Mouse (Mus musculus): ENCODE results near the gene Luc7l3. TPM values are rescaled to one million over a fixed set of nuclear protein-coding genes. Genes with fewer than 3 reads are reported as not detected.
"Not testable (repeated sequence)": the region's sequence is repeated elsewhere in the genome, so short reads cannot be mapped to it uniquely, and the experiment has no call there.

Luc7l3 gene
- polyA plus RNA-seq, 1 experiment from 2014 or later, result 74.6 TPM

DNA sequence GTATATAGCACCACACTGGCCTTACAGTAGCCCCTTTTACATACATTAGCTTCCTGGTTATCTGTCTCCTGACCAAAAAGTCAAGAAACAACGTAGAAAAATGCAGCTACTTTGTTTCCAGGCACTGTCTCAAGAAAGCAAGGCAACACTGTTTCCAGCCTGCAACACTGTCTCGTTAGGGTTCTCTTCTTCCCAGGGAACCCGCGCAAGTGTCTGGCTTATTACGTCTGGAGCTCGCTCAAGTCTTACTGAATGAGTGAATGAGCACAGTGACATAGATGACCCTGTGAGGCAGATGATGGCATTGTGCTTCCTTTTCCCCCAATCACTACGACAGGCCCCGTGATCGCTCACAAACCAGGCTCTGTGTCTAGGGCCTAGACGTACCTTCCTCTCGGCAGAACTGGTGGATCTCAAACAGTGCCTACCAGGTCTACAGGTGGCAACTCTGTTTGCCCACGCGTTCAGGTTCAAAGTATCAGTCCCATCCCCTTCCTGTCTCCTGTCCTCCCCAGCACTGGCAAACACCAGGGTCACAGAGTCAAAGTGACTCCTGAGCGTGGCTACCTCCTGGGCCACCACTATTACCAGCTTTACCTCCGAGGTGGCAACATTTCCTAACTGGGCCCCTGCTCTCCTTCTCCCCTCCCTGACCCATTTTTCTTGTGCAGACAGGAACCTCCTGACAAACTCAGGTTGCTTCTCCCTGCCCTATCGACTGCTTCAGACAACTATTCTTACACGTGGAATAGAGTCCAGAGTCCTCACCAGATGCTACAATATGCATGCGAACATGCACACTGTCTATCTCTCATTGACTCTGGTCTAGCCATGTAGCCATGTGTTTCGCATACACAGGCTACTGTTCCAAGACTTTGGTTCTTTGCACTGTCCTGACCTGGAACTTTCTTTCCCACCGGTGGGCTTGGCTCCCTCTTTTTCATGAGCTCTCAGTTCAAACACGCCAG is 48.5 kb downstream of the Luc7l3 start:
- 83% methylated on average over 21 of the region's 21 CpGs for WGBS
- Histone ChIP-seq H3K4me2 (ENCODE audit: low read depth, low read length) (no peak overlapping the region), H3K27me3 (replicated peaks; ENCODE audit: control insufficient read depth, insufficient read depth, low read length) (no peaks in the 10 kb centered on the region), H3K36me3 (ENCODE audit: control insufficient read depth, insufficient read depth, low read length) (no peaks in the 10 kb centered on the region), H3K4me3 (ENCODE audit: low read length) (no peak overlapping the region), H3K9me3 (ENCODE audit: control insufficient read depth, low read length) (no peaks in the 10 kb centered on the region), H3K27ac (ENCODE audit: low read length) (peak overlapping the region; percentile 88; the same call in 1 of the 2 replicates), H3K9ac (ENCODE audit: low read depth, low read length) (no peak overlapping the region), H3K4me1 (ENCODE audit: control insufficient read depth, insufficient read depth, low read length) (peaks cover 4% of the 10 kb centered on the region; the same call in 1 of the 2 replicates)
- ATAC-seq, result no peak

DNA sequence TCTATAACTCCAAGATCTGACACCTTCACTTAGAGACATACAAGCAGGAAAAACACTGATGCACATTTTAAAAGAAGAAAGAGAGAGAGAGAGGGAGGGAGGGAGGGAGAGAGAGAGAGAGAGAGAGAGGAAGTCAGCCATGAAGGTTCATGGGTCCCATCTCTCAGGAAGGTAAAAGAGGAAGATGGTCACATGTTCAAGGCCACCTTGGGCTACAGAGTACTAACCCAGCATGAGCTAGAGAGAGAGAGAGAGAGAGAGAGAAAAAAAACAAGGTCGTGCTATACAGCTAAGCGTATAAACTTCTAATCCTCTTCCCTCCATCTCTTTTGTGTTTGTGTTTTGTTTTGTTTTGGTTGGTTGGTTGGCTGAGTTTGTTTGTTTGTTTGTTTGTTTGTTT is 50.8 kb downstream of the Luc7l3 start:
- ATAC-seq, result no peak

DNA sequence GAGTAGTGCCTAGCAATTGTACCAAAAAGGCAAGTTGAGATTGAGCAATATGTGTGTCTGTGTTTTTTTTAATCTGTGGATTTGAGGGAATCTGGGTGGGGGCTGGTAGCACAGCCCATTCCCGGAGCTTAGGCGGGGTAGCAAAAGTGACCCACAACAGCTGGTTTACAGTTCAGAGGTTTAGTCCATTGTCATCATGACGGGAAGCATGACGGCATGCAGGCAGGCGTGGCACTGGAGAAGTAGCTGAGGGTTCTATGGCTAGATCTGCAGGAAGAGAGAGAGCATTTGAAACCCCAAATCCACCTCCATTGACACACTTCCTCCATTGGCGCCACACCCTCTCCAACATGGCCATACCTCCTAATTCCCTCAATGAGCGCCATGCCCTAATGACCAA is 51.9 kb downstream of the Luc7l3 start:
- Histone ChIP-seq H3K4me2 (ENCODE audit: low read depth, low read length) (no peak overlapping the region), H3K27me3 (replicated peaks; ENCODE audit: control insufficient read depth, insufficient read depth, low read length) (no peaks in the 10 kb centered on the region), H3K4me3 (ENCODE audit: low read length) (no peak overlapping the region), H3K27ac (ENCODE audit: low read length) (no peak overlapping the region), H3K9me3 (ENCODE audit: control insufficient read depth, low read length) (no peaks in the 10 kb centered on the region), H3K4me1 (ENCODE audit: control insufficient read depth, insufficient read depth, low read length) (peaks cover 11% of the 10 kb centered on the region), H3K36me3 (ENCODE audit: control insufficient read depth, insufficient read depth, low read length) (no peaks in the 10 kb centered on the region), H3K9ac (ENCODE audit: low read depth, low read length) (no peak overlapping the region)
- 88% methylated on average over 7 of the region's 7 CpGs for WGBS
- no peak for ATAC-seq

More for the DNA sequence above, 50.8 kb downstream of the Luc7l3 start:
- Histone ChIP-seq H3K4me3 (ENCODE audit: low read length) (no peak overlapping the region), H3K27ac (ENCODE audit: low read length) (no peak overlapping the region), H3K27me3 (replicated peaks; ENCODE audit: control insufficient read depth, insufficient read depth, low read length) (no peaks in the 10 kb centered on the region), H3K4me1 (ENCODE audit: control insufficient read depth, insufficient read depth, low read length) (peaks cover 4% of the 10 kb centered on the region; the same call in 1 of the 2 replicates), H3K36me3 (ENCODE audit: control insufficient read depth, insufficient read depth, low read length) (no peaks in the 10 kb centered on the region), H3K9ac (ENCODE audit: low read depth, low read length) (no peak overlapping the region), H3K9me3 (ENCODE audit: control insufficient read depth, low read length) (no peaks in the 10 kb centered on the region), H3K4me2 (ENCODE audit: low read depth, low read length) (no peak overlapping the region)
- 89% methylated on average over 2 of the region's 2 CpGs for WGBS

DNA sequence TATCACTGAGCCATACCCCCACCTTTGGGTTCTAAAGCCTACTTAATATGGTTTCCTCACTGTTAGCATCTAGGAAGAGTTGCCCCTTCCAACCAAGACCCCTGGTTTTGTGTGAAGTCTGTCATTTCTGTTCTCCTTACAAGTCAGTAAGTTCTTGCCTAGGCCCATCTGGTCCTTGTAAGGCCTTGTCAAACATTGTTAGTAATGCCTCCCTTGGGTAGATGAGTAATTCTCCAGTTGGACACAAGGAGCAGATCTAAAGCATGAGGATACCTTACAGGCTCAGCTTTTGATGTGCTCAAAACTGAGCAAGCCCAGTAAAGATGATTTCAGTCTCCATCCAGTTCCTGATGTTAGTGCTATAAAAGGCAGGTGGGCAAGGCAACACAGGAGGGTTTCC is 53.0 kb downstream of the Luc7l3 start:
- no peaks in the 10 kb centered on the region for H3K27me3 ChIP-seq (replicated peaks; ENCODE audit: control insufficient read depth, insufficient read depth, low read length)
- H3K36me3 ChIP-seq (ENCODE audit: control insufficient read depth, insufficient read depth, low read length), result no peaks in the 10 kb centered on the region
- ATAC-seq, result no peak
- H3K4me2 ChIP-seq (ENCODE audit: low read depth, low read length), result no peak overlapping the region
- no peak overlapping the region for H3K27ac ChIP-seq (ENCODE audit: low read length)
- H3K9ac ChIP-seq (ENCODE audit: low read depth, low read length), result no peak overlapping the region
- H3K4me1 ChIP-seq (ENCODE audit: control insufficient read depth, insufficient read depth, low read length), result peaks cover 9% of the 10 kb centered on the region
- no peaks in the 10 kb centered on the region for H3K9me3 ChIP-seq (ENCODE audit: control insufficient read depth, low read length)
- H3K4me3 ChIP-seq (ENCODE audit: low read length), result no peak overlapping the region

DNA sequence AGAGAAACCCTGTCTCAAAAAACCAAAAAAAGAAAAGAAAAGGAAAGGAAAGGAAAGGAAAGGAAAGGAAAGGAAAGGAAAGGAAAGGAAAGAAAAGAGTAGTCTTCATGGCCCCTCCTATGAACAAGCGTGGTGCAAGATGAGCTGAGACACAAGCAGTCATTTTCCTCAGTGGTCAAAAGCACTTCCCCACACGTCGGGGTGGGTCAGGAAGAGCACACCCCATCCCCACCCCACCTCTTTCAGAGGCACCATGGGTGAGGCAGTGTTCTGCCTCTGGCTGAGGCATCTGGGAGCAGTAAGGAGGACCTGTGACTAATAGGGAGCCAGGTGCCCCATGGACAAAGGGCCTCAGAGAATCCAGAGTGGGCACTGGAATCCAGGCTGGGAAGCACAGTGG is 55.6 kb downstream of the Luc7l3 start:
- not testable (repeated sequence) for H3K4me1 ChIP-seq (ENCODE audit: control insufficient read depth, insufficient read depth, low read length); H3K9me3 ChIP-seq (ENCODE audit: control insufficient read depth, low read length); H3K4me3 ChIP-seq (ENCODE audit: low read length); H3K27me3 ChIP-seq (replicated peaks; ENCODE audit: control insufficient read depth, insufficient read depth, low read length); ATAC-seq; H3K36me3 ChIP-seq (ENCODE audit: control insufficient read depth, insufficient read depth, low read length); H3K27ac ChIP-seq (ENCODE audit: low read length); H3K4me2 ChIP-seq (ENCODE audit: low read depth, low read length); H3K9ac ChIP-seq (ENCODE audit: low read depth, low read length)
- WGBS, result 75% methylated on average over 3 of the region's 3 CpGs

DNA sequence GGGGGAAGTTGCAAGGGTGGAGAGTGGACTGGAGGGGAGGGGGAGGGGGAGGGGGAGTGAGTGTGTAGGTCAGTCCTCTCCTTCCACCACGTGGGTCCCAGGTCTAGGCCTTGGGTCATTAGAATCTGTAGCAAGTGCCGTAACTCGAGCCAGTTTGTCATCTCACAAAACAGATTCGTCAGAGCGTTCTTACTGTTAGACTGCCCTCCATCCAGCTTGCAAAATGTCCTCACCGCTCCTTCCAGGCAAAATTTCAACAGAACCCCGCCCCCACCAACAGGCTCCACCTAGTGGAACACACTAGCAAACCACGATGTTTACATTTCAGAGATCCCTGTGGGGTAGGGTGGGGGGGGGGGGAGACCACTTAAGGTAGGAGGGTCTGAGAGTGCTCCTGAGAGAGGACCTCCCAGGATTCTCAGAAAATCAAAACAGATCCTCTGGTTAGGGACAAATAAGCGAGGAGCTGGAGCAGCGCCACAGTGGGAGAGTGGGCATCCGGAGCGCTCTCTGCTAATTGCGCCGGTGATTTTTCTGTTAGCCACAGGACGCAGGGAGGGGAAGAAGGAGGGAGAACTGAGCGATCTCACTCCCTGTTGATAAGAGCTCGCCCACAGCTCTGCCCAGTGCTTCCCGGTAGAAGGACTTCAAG is 56.5 kb downstream of the Luc7l3 start:
- Histone ChIP-seq H3K4me1 (ENCODE audit: control insufficient read depth, insufficient read depth, low read length) (peaks cover 8% of the 10 kb centered on the region), H3K9ac (ENCODE audit: low read depth, low read length) (peak overlapping the region; percentile 60), H3K4me3 (ENCODE audit: low read length) (peak overlapping the region; percentile 39), H3K4me2 (ENCODE audit: low read depth, low read length) (peak overlapping the region; percentile 70), H3K27ac (ENCODE audit: low read length) (no peak overlapping the region), H3K36me3 (ENCODE audit: control insufficient read depth, insufficient read depth, low read length) (no peaks in the 10 kb centered on the region), H3K27me3 (replicated peaks; ENCODE audit: control insufficient read depth, insufficient read depth, low read length) (no peaks in the 10 kb centered on the region), H3K9me3 (ENCODE audit: control insufficient read depth, low read length) (no peaks in the 10 kb centered on the region)
- ATAC-seq, result peak; percentile 64
- 2% methylated on average over 18 of the region's 18 CpGs for WGBS

DNA sequence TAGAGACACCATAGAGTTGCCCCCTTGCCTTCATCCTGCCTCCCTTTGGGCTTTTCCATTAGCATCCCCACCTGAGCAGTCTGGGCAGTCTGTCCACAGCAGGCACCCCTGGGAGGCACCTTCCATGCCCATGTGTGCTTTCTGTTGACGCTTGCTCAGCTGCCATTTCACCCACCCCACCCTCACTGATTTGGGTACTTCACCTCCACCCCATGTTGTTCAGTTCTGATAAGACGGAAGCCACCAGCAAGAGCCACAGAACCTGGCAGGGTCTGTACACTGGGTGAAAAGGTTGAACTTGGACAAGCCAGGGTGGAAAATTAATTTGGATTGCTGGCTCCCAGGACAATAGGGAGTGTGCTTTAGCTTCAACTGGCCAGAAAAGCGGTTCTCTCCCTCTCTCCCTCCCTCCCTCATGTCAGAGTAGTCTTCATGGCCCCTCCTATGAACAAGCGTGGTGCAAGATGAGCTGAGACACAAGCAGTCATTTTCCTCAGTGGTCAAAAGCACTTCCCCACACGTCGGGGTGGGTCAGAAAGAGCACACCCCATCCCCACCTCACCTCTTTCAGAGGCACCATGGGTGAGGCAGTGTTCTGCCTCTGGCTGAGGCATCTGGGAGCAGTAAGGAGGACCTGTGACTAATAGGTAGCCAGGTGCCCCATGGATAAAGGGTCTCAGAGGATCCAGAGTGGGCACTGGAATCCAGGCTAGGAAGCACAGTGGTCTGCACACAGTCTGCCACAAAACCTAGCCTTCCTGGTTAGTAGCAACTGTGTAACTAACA is 60.0 kb downstream of the Luc7l3 start:
- Histone ChIP-seq H3K36me3 (ENCODE audit: control insufficient read depth, insufficient read depth, low read length) (no peaks in the 10 kb centered on the region), H3K27me3 (replicated peaks; ENCODE audit: control insufficient read depth, insufficient read depth, low read length) (no peaks in the 10 kb centered on the region), H3K9me3 (ENCODE audit: control insufficient read depth, low read length) (no peaks in the 10 kb centered on the region), H3K4me3 (ENCODE audit: low read length) (no peak overlapping the region), H3K9ac (ENCODE audit: low read depth, low read length) (no peak overlapping the region), H3K4me2 (ENCODE audit: low read depth, low read length) (no peak overlapping the region), H3K27ac (ENCODE audit: low read length) (no peak overlapping the region), H3K4me1 (ENCODE audit: control insufficient read depth, insufficient read depth, low read length) (peaks cover 8% of the 10 kb centered on the region)
- peak; percentile 59 for ATAC-seq
- WGBS, result 68% methylated on average over 6 of the region's 6 CpGs

DNA sequence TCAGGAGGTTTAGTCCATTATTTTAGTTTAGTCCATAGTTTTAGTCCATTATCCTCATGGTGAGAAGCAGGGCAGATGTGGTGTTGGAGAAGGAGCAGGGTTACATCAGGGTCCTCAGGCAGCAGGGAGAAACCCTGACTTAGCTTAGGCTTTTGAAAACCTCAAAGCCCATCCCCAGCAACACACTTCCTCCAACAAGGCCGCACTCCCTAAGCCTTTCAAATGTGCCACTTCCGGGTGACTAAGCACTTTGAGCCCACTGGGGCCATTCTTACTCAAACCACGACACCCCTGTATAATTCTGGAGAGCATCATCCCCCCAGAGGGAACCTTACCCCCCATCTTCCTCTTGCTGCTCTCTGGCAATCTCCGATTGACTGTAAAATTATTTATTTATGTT is 62.0 kb downstream of the Luc7l3 start:
- no peak for ATAC-seq
- H3K4me1 ChIP-seq (ENCODE audit: control insufficient read depth, insufficient read depth, low read length), result no peaks in the 10 kb centered on the region; the same call in 1 of the 2 replicates
- no peak overlapping the region for H3K4me3 ChIP-seq (ENCODE audit: low read length)
- H3K27ac ChIP-seq (ENCODE audit: low read length), result no peak overlapping the region
- H3K36me3 ChIP-seq (ENCODE audit: control insufficient read depth, insufficient read depth, low read length), result no peaks in the 10 kb centered on the region
- no peak overlapping the region for H3K9ac ChIP-seq (ENCODE audit: low read depth, low read length)
- no peaks in the 10 kb centered on the region for H3K9me3 ChIP-seq (ENCODE audit: control insufficient read depth, low read length)
- no peak overlapping the region for H3K4me2 ChIP-seq (ENCODE audit: low read depth, low read length)
- no peaks in the 10 kb centered on the region for H3K27me3 ChIP-seq (replicated peaks; ENCODE audit: control insufficient read depth, insufficient read depth, low read length)
- 76% methylated on average over 4 of the region's 4 CpGs for WGBS

GRCm38 (mm10) chr11:94257987-94258386 is 63.8 kb downstream of the Luc7l3 start:
- H3K9me3 ChIP-seq (ENCODE audit: control insufficient read depth, low read length), result no peaks in the 10 kb centered on the region
- H3K4me1 ChIP-seq (ENCODE audit: control insufficient read depth, insufficient read depth, low read length), result no peaks in the 10 kb centered on the region; the same call in 1 of the 2 replicates
- H3K4me3 ChIP-seq (ENCODE audit: low read length), result no peak overlapping the region
- no peak overlapping the region for H3K4me2 ChIP-seq (ENCODE audit: low read depth, low read length)
- no peak overlapping the region for H3K9ac ChIP-seq (ENCODE audit: low read depth, low read length)
- no peaks in the 10 kb centered on the region for H3K27me3 ChIP-seq (replicated peaks; ENCODE audit: control insufficient read depth, insufficient read depth, low read length)
- no peaks in the 10 kb centered on the region for H3K36me3 ChIP-seq (ENCODE audit: control insufficient read depth, insufficient read depth, low read length)
- H3K27ac ChIP-seq (ENCODE audit: low read length), result no peak overlapping the region
- 74% methylated on average over 14 of the region's 14 CpGs for WGBS
- ATAC-seq, result no peak
